Mouse (Mus musculus): ENCODE data around the gene Ap1m1.

DNA sequence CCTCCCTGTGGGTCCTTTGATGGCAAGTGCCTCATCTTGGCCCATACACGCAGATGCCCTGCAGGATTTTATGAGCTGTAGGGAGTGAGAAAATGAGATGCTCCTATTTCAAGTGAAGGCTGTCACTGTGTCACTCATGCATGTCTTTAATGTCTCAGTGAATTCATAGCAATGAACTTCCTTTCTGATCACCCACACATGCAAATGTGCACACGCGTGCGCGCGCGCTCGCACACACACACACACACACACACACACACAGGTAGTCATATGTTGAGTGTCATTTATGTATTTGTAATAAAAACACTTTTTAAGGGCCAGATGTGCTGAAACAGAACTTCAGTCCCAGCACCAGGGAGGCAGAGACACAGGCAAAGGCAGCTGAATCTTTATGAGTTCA, 27.3 kb downstream of the Ap1m1 start:
- TF ChIP-seq POLR2A (IDR thresholded peaks at IDR 0.05; ENCODE audit: low read depth, low read length) (peak; percentile 4; the same call in 1 of the 2 replicates), CTCF (IDR thresholded peaks at IDR 0.05; ENCODE audit: extremely low read depth, insufficient read depth, insufficient read length, insufficient replicate concordance) (no peak)

Measured in spleen, adult 2 months (tissue).